Mouse (Mus musculus) bone marrow, adult 2 months (tissue): ENCODE results near the gene Btbd35f10. TPM values are rescaled to one million over a fixed set of nuclear protein-coding genes. Genes with fewer than 3 reads are reported as not detected.
"Not testable (repeated sequence)": the region's sequence is repeated elsewhere in the genome, so short reads cannot be mapped to it uniquely, and the experiment has no call there.

Experiments
- H3K27ac ChIP-seq: fragments of 200-500 bp; 2 replicates; pipeline ENCODE4 v1.5.1; 2012; ENCODE audit warnings: low read depth, mild to moderate bottlenecking, control low read depth, inconsistent platforms, low read length; ENCODE audit not compliant: control insufficient read depth, poor library complexity, insufficient read depth
- H3K4me1 ChIP-seq: fragments of 200-500 bp; 2 replicates; pipeline ENCODE4 v1.6.1; 2011; ENCODE audit warnings: low read length; ENCODE audit not compliant: control insufficient read depth, insufficient read depth
- H3K4me3 ChIP-seq: fragments of 200-500 bp; replicated peaks from 2 replicates; pipeline ENCODE3; 2011; ENCODE audit warnings: mild to moderate bottlenecking, low read depth, low read length, control low read depth; ENCODE audit not compliant: control insufficient read depth
- WGBS: fragments of 180-500 bp; shearing (Covaris S2); methylation state at CpG from one replicate; pipeline ENCODE4 v1.1.7; 2018; 5-methylcytosine and 5-hydroxymethylcytosine counted together
- polyA plus RNA-seq: library from polyadenylated mRNA; stranded (reverse); fragments of >200 nt; gene quantifications from 2 replicates; pipeline ENCODE4 v1.2.4, GENCODE M21; 2011; ENCODE audit warnings: low replicate concordance; ENCODE audit not compliant: missing spikeins, insufficient read depth, insufficient read length

The Btbd35f10 gene
- not detected in 2 replicates for polyA plus RNA-seq

- not testable (repeated sequence) for H3K4me3 ChIP-seq, H3K4me1 ChIP-seq, H3K27ac ChIP-seq
- WGBS = no CpG with 5 or more reads among the region's 3 CpGs
Measured at GRCm38 (mm10) chrX:3752785-3753184, at the start of gene Btbd35f10. Gene Btbd35f10, minus strand, starts transcription at chrX:3752885.

Other genes starting within 250 kb of the Btbd35f10 start
- gene Btbd35f18, start 52.7 kb downstream of the Btbd35f10 start, polyA plus RNA-seq = not detected in 2 replicates
- not detected in 2 replicates for gene Btbd35f16, start 204.1 kb upstream of the Btbd35f10 start, polyA plus RNA-seq